8 mouse cellular contexts compared by ENCODE assay signal in genomic region chr5:136116784-136117112, GRCm38 (mm10). TPM values are rescaled to one million over a fixed set of nuclear protein-coding genes. Genes with fewer than 3 reads are reported as not detected.
DNase-seq lines count a peak whose midpoint lies in the region; ATAC-seq lines count a peak whose summit lies in the region.

No protein-coding gene starts in this region.

- intact Hi-C loops in heart, postnatal 36 days (cut with DNase I) = loop anchor here (1.0 kb wide), 1 partner anchor 19 kb away; no protein-coding TSS in a partner anchor

- H3K27ac ChIP-seq in heart, embryonic 15.5 days = peak overlapping the region; percentile 66
- peak overlapping the region; percentile 80 for H3K27ac ChIP-seq in hindbrain, embryonic 13.5 days
- H3K27ac ChIP-seq in midbrain, embryonic 11.5 days (ENCODE audit: low read depth, low read length) = no peak overlapping the region

- peak; percentile 20; the same call in 1 of the 2 replicates for ATAC-seq in heart, embryonic 15.5 days (replicated peaks; ENCODE audit: insufficient number of reproducible peaks, insufficient read depth, low FRiP score, low read depth)
- peak; percentile 45 for ATAC-seq in activated CD4-positive, CD25-positive, alpha-beta regulatory T cell, adult 4 months
- ATAC-seq in hindbrain, embryonic 13.5 days (ENCODE audit: low FRiP score) = peak; percentile 65
- peak; percentile 71 for ATAC-seq in midbrain, embryonic 11.5 days (ENCODE audit: low FRiP score)

- no peaks in the 10 kb centered on the region for H3K27me3 ChIP-seq in heart, embryonic 15.5 days
- no peaks in the 10 kb centered on the region for H3K27me3 ChIP-seq in hindbrain, embryonic 13.5 days
- H3K27me3 ChIP-seq in midbrain, embryonic 11.5 days (ENCODE audit: control insufficient read depth, insufficient read depth, low read length) = no peaks in the 10 kb centered on the region

- peak overlapping the region; percentile 98 for H3K4me3 ChIP-seq in heart, embryonic 15.5 days
- H3K4me3 ChIP-seq in hindbrain, embryonic 13.5 days = peak overlapping the region; percentile 91
- peak overlapping the region; percentile 91 for H3K4me3 ChIP-seq in midbrain, embryonic 11.5 days (ENCODE audit: low read depth, low read length)

- H3K4me1 ChIP-seq in heart, embryonic 15.5 days (replicated peaks) = peaks cover 21% of the 10 kb centered on the region
- H3K4me1 ChIP-seq in hindbrain, embryonic 13.5 days (replicated peaks) = peaks cover 26% of the 10 kb centered on the region
- peaks cover 15% of the 10 kb centered on the region for H3K4me1 ChIP-seq in midbrain, embryonic 11.5 days (ENCODE audit: control insufficient read depth, insufficient read depth, low read length)

- peaks cover 14% of the 10 kb centered on the region; the same call in 1 of the 2 replicates for H3K36me3 ChIP-seq in heart, embryonic 15.5 days
- peaks cover 29% of the 10 kb centered on the region for H3K36me3 ChIP-seq in hindbrain, embryonic 13.5 days
- H3K36me3 ChIP-seq in midbrain, embryonic 11.5 days (ENCODE audit: control insufficient read depth, insufficient read depth, low read length) = peaks cover 12% of the 10 kb centered on the region

- peak overlapping the region; percentile 86 for H3K9ac ChIP-seq in heart, embryonic 15.5 days
- H3K9ac ChIP-seq in hindbrain, embryonic 13.5 days = peak overlapping the region; percentile 91
- peak overlapping the region; percentile 83 for H3K9ac ChIP-seq in midbrain, embryonic 11.5 days (ENCODE audit: low read length)

- H3K4me2 ChIP-seq in heart, embryonic 15.5 days = peak overlapping the region; percentile 95
- peak overlapping the region; percentile 92 for H3K4me2 ChIP-seq in hindbrain, embryonic 13.5 days
- peak overlapping the region; percentile 92 for H3K4me2 ChIP-seq in midbrain, embryonic 11.5 days

- H3K9me3 ChIP-seq in heart, embryonic 15.5 days (replicated peaks) = no peaks in the 10 kb centered on the region
- no peaks in the 10 kb centered on the region for H3K9me3 ChIP-seq in hindbrain, embryonic 13.5 days
- H3K9me3 ChIP-seq in midbrain, embryonic 11.5 days (ENCODE audit: control insufficient read depth, low read length) = no peaks in the 10 kb centered on the region

- no peak for DNase-seq in heart, postnatal 36 days
- DNase-seq in midbrain, embryonic 11.5 days (ENCODE audit: low spot score, missing footprints) = no peak
- DNase-seq in embryo, embryonic 10.5 days (ENCODE audit: low spot score) = no peak
- no peak for DNase-seq in retina, embryonic 14.5 days (ENCODE audit: low spot score)
- no peak for DNase-seq in layer of hippocampus, adult 8-10 months (ENCODE audit: low spot score in 2 of 2)

- under 1% methylated on average over 22 of the region's 22 CpGs for WGBS in heart, embryonic 15.5 days
- under 1% methylated on average over 22 of the region's 22 CpGs for WGBS in hindbrain, embryonic 13.5 days
- WGBS in midbrain, embryonic 11.5 days = 0% methylated on average over 22 of the region's 22 CpGs

RNA-seq across cellular contexts. Expression of gene Polr2j, which starts 0.3 kb away (rescaled TPM):
- polyA plus RNA-seq in heart, embryonic 15.5 days (2015; fragmentation: Nextera tagmentation; extraction: Ambion mirVana) = 135 and 140 TPM in 2 replicates
- total RNA-seq in heart, postnatal 36 days (2021) = 10 to 100 TPM; 74.0 to 76.8 TPM
- 100 to 1,000 TPM; 124 to 138 TPM for polyA plus RNA-seq in activated CD4-positive, CD25-positive, alpha-beta regulatory T cell, adult 4 months (2017; shearing (Covaris generic))
- polyA plus RNA-seq in hindbrain, embryonic 13.5 days (2015; fragmentation: Nextera tagmentation; extraction: Ambion mirVana) = 231 and 236 TPM in 2 replicates
- 257 and 265 TPM in 2 replicates for polyA plus RNA-seq in midbrain, embryonic 11.5 days (2014; fragmentation: Nextera tagmentation; extraction: Ambion mirVana)
- total RNA-seq in layer of hippocampus, adult 8-10 months (2022) = 10 to 100 TPM; 63.7 to 80.3 (median 70.5) TPM

RNA-seq across cellular contexts. Expression of gene Lrwd1, which starts 19.1 kb away (rescaled TPM):
- 15.1 and 22.5 TPM in 2 replicates for polyA plus RNA-seq in heart, embryonic 15.5 days (2015; fragmentation: Nextera tagmentation; extraction: Ambion mirVana)
- 1 to 10 TPM; 5.7 to 6.6 TPM for total RNA-seq in heart, postnatal 36 days (2021)
- polyA plus RNA-seq in activated CD4-positive, CD25-positive, alpha-beta regulatory T cell, adult 4 months (2017; shearing (Covaris generic)) = 10 to 100 TPM; 31.7 to 35.3 TPM
- 27.7 and 28.2 TPM in 2 replicates for polyA plus RNA-seq in hindbrain, embryonic 13.5 days (2015; fragmentation: Nextera tagmentation; extraction: Ambion mirVana)
- 36.0 and 40.9 TPM in 2 replicates for polyA plus RNA-seq in midbrain, embryonic 11.5 days (2014; fragmentation: Nextera tagmentation; extraction: Ambion mirVana)
- 10 to 100 TPM; 12.4 to 17.7 (median 16.1) TPM for total RNA-seq in layer of hippocampus, adult 8-10 months (2022)

RNA-seq across cellular contexts. Expression of gene Alkbh4, which starts 19.2 kb away (rescaled TPM):
- 10.2 and 13.1 TPM in 2 replicates for polyA plus RNA-seq in heart, embryonic 15.5 days (2015; fragmentation: Nextera tagmentation; extraction: Ambion mirVana)
- total RNA-seq in heart, postnatal 36 days (2021) = 1 to 10 TPM; 4.4 to 4.7 TPM
- 10 to 100 TPM; 49.3 to 56.2 TPM for polyA plus RNA-seq in activated CD4-positive, CD25-positive, alpha-beta regulatory T cell, adult 4 months (2017; shearing (Covaris generic))
- 24.6 and 26.9 TPM in 2 replicates for polyA plus RNA-seq in hindbrain, embryonic 13.5 days (2015; fragmentation: Nextera tagmentation; extraction: Ambion mirVana)
- polyA plus RNA-seq in midbrain, embryonic 11.5 days (2014; fragmentation: Nextera tagmentation; extraction: Ambion mirVana) = 15.7 and 18.9 TPM in 2 replicates
- 10 to 100 TPM in 1 of 4 experiments, 1 to 10 TPM in 3; 8.7 to 10.8 (median 9.6) TPM for total RNA-seq in layer of hippocampus, adult 8-10 months (2022)

RNA-seq across cellular contexts. Expression of gene Rasa4, which starts 33.0 kb away (rescaled TPM):
- 1.4 and 3.6 TPM in 2 replicates for polyA plus RNA-seq in heart, embryonic 15.5 days (2015; fragmentation: Nextera tagmentation; extraction: Ambion mirVana)
- 1 to 10 TPM; 6.4 to 9.2 TPM for total RNA-seq in heart, postnatal 36 days (2021)
- 1 to 10 TPM; 1.8 to 2.2 TPM for polyA plus RNA-seq in activated CD4-positive, CD25-positive, alpha-beta regulatory T cell, adult 4 months (2017; shearing (Covaris generic))
- polyA plus RNA-seq in hindbrain, embryonic 13.5 days (2015; fragmentation: Nextera tagmentation; extraction: Ambion mirVana) = 16.2 and 17.3 TPM in 2 replicates
- polyA plus RNA-seq in midbrain, embryonic 11.5 days (2014; fragmentation: Nextera tagmentation; extraction: Ambion mirVana) = 5.9 and 6.9 TPM in 2 replicates
- total RNA-seq in layer of hippocampus, adult 8-10 months (2022) = 10 to 100 TPM in 1 of 4 experiments, 1 to 10 TPM in 3; 3.9 to 11.5 (median 7.7) TPM

RNA-seq across cellular contexts. Expression of gene Orai2, which starts 53.8 kb away (rescaled TPM):
- 1.9 and 4.5 TPM in 2 replicates for polyA plus RNA-seq in heart, embryonic 15.5 days (2015; fragmentation: Nextera tagmentation; extraction: Ambion mirVana)
- total RNA-seq in heart, postnatal 36 days (2021) = 1 to 10 TPM; 1.2 to 1.3 TPM
- 10 to 100 TPM; 62.2 to 74.1 TPM for polyA plus RNA-seq in activated CD4-positive, CD25-positive, alpha-beta regulatory T cell, adult 4 months (2017; shearing (Covaris generic))
- polyA plus RNA-seq in hindbrain, embryonic 13.5 days (2015; fragmentation: Nextera tagmentation; extraction: Ambion mirVana) = 33.5 and 34.0 TPM in 2 replicates
- 7.5 and 8.5 TPM in 2 replicates for polyA plus RNA-seq in midbrain, embryonic 11.5 days (2014; fragmentation: Nextera tagmentation; extraction: Ambion mirVana)
- 100 to 1,000 TPM; 106 to 122 (median 118) TPM for total RNA-seq in layer of hippocampus, adult 8-10 months (2022)

Comparison
In these comparisons a context has a peak if more than half of its experiments do, and no peak if none do; other contexts are left out.
1. ATAC-seq: peak in every context shown above with its lines; median percentile 71 in midbrain, embryonic 11.5 days; 65 in hindbrain, embryonic 13.5 days; 45 in activated CD4-positive, CD25-positive, alpha-beta regulatory T cell, adult 4 months; 20 in heart, embryonic 15.5 days.